Mouse (Mus musculus): Measurements from ENCODE around the gene Anapc16. TPM values are rescaled to one million over a fixed set of nuclear protein-coding genes. Genes with fewer than 3 reads are reported as not detected.
A peak's percentile ranks its signal among the peaks of the same experiment; 100 is the strongest.

The Anapc16 gene
- polyA plus RNA-seq (2016; fragmentation: Nextera tagmentation; extraction: Ambion mirVana), result 104 and 109 TPM in 2 replicates

GRCm38 (mm10) chr10:60002673-60003212, at the start of gene Anapc16, which contains the start of gene Ascc1:
TSS of gene Anapc16 (minus strand) at chr10:60003135.
TSS of gene Ascc1 (plus strand) at chr10:60002805.
- Histone ChIP-seq H3K27ac (replicated peaks) (peak within 1 kb of the TSS; percentile 96), H3K36me3 (replicated peaks) (peaks cover 29% of the 10 kb centered on the region), H3K4me1 (peaks cover 18% of the 10 kb centered on the region), H3K27me3 (replicated peaks; ENCODE audit: low read depth, poor library complexity, severe bottlenecking) (no peaks in the 10 kb centered on the region), H3K9me3 (no peaks in the 10 kb centered on the region), H3K4me3 (peak within 1 kb of the TSS; percentile 74)
- under 1% methylated on average over 51 of the region's 51 CpGs for WGBS
- DNase-seq (ENCODE audit: low spot score), result peak; percentile 99

- no peak overlapping the region for H3K4me3 ChIP-seq
- H3K27me3 ChIP-seq (replicated peaks; ENCODE audit: low read depth, poor library complexity, severe bottlenecking), result no peaks in the 10 kb centered on the region
- no peak for DNase-seq (ENCODE audit: low spot score)
- no peaks in the 10 kb centered on the region for H3K9me3 ChIP-seq
- 95% methylated on average over 10 of the region's 10 CpGs for WGBS
- no peak overlapping the region for H3K27ac ChIP-seq (replicated peaks)
- H3K4me1 ChIP-seq, result no peaks in the 10 kb centered on the region
- peaks cover 18% of the 10 kb centered on the region for H3K36me3 ChIP-seq (replicated peaks)
Observed at GRCm38 (mm10) chr10:60050581-60050980, 47.6 kb upstream of the Anapc16 start.

GRCm38 (mm10) chr10:60046696-60047095, 43.8 kb upstream of the Anapc16 start:
- 68% methylated on average over 5 of the region's 5 CpGs for WGBS
- Histone ChIP-seq H3K27ac (replicated peaks) (no peak overlapping the region), H3K4me3 (no peak overlapping the region)

GRCm38 (mm10) chr10:60042350-60042922, 39.5 kb upstream of the Anapc16 start:
- no peak overlapping the region for H3K4me3 ChIP-seq
- 0 out of 2 replicates have a peak, but pooled peaks cover 8% of the 10 kb centered on the region for H3K36me3 ChIP-seq (replicated peaks)
- no peak for DNase-seq (ENCODE audit: low spot score)
- 88% methylated on average over 8 of the region's 8 CpGs for WGBS
- H3K9me3 ChIP-seq, result no peaks in the 10 kb centered on the region
- no peak overlapping the region for H3K27ac ChIP-seq (replicated peaks)
- no peaks in the 10 kb centered on the region for H3K27me3 ChIP-seq (replicated peaks; ENCODE audit: low read depth, poor library complexity, severe bottlenecking)
- no peaks in the 10 kb centered on the region for H3K4me1 ChIP-seq

More at GRCm38 (mm10) chr10:60046696-60047095, 43.8 kb upstream of the Anapc16 start:
- no peaks in the 10 kb centered on the region for H3K4me1 ChIP-seq
- H3K9me3 ChIP-seq, result no peaks in the 10 kb centered on the region
- H3K27me3 ChIP-seq (replicated peaks; ENCODE audit: low read depth, poor library complexity, severe bottlenecking), result no peaks in the 10 kb centered on the region
- no peak for DNase-seq (ENCODE audit: low spot score)
- peaks cover 25% of the 10 kb centered on the region for H3K36me3 ChIP-seq (replicated peaks)

GRCm38 (mm10) chr10:60035744-60036143, 32.8 kb upstream of the Anapc16 start:
- DNase-seq (ENCODE audit: low spot score), result no peak
- WGBS, result 78% methylated on average over 4 of the region's 4 CpGs
- H3K4me3 ChIP-seq, result no peak overlapping the region
- H3K9me3 ChIP-seq, result no peaks in the 10 kb centered on the region
- H3K36me3 ChIP-seq (replicated peaks), result no peaks in the 10 kb centered on the region
- H3K27me3 ChIP-seq (replicated peaks; ENCODE audit: low read depth, poor library complexity, severe bottlenecking), result no peaks in the 10 kb centered on the region
- peaks cover 26% of the 10 kb centered on the region for H3K4me1 ChIP-seq
- no peak overlapping the region for H3K27ac ChIP-seq (replicated peaks)

- H3K4me3 ChIP-seq, result no peak overlapping the region
- no peaks in the 10 kb centered on the region for H3K9me3 ChIP-seq
- H3K36me3 ChIP-seq (replicated peaks), result no peaks in the 10 kb centered on the region
- no peak for DNase-seq (ENCODE audit: low spot score)
- 81% methylated on average over 3 of the region's 3 CpGs for WGBS
- H3K27me3 ChIP-seq (replicated peaks; ENCODE audit: low read depth, poor library complexity, severe bottlenecking), result no peaks in the 10 kb centered on the region
- no peak overlapping the region for H3K27ac ChIP-seq (replicated peaks)
- H3K4me1 ChIP-seq, result peaks cover 26% of the 10 kb centered on the region
Observed at GRCm38 (mm10) chr10:60034621-60035020, 31.7 kb upstream of the Anapc16 start.

- H3K9me3 ChIP-seq, result no peaks in the 10 kb centered on the region
- no peak overlapping the region for H3K4me3 ChIP-seq
- H3K36me3 ChIP-seq (replicated peaks), result peaks cover 4% of the 10 kb centered on the region; the same call in 1 of the 2 replicates
- H3K27ac ChIP-seq (replicated peaks), result 0 out of 2 replicates have a peak overlapping the region, but pooled peaks have one; percentile 15
- no peaks in the 10 kb centered on the region for H3K27me3 ChIP-seq (replicated peaks; ENCODE audit: low read depth, poor library complexity, severe bottlenecking)
- DNase-seq (ENCODE audit: low spot score), result no peak
- H3K4me1 ChIP-seq, result peaks cover 30% of the 10 kb centered on the region
- 47% methylated on average over 5 of the region's 5 CpGs for WGBS
Observed at GRCm38 (mm10) chr10:60033064-60033463, 30.1 kb upstream of the Anapc16 start.

GRCm38 (mm10) chr10:60032622-60033021, 29.7 kb upstream of the Anapc16 start:
- H3K36me3 ChIP-seq (replicated peaks), result peaks cover 4% of the 10 kb centered on the region; the same call in 1 of the 2 replicates
- 50% methylated on average over 2 of the region's 2 CpGs for WGBS
- no peaks in the 10 kb centered on the region for H3K9me3 ChIP-seq
- peak overlapping the region; percentile 37 for H3K27ac ChIP-seq (replicated peaks)
- H3K4me1 ChIP-seq, result peaks cover 31% of the 10 kb centered on the region
- H3K4me3 ChIP-seq, result no peak overlapping the region
- H3K27me3 ChIP-seq (replicated peaks; ENCODE audit: low read depth, poor library complexity, severe bottlenecking), result no peaks in the 10 kb centered on the region
- DNase-seq (ENCODE audit: low spot score), result no peak

GRCm38 (mm10) chr10:60031985-60032384, 29.1 kb upstream of the Anapc16 start:
- no peaks in the 10 kb centered on the region for H3K9me3 ChIP-seq
- H3K36me3 ChIP-seq (replicated peaks), result peaks cover 4% of the 10 kb centered on the region; the same call in 1 of the 2 replicates
- peaks cover 37% of the 10 kb centered on the region for H3K4me1 ChIP-seq
- no peaks in the 10 kb centered on the region for H3K27me3 ChIP-seq (replicated peaks; ENCODE audit: low read depth, poor library complexity, severe bottlenecking)
- 69% methylated on average over 2 of the region's 2 CpGs for WGBS
- DNase-seq (ENCODE audit: low spot score), result no peak
- no peak overlapping the region for H3K4me3 ChIP-seq
- peak overlapping the region; percentile 37 for H3K27ac ChIP-seq (replicated peaks)

- H3K27ac ChIP-seq (replicated peaks), result no peak overlapping the region
Observed at GRCm38 (mm10) chr10:60031562-60031961, 28.6 kb upstream of the Anapc16 start.

GRCm38 (mm10) chr10:60029387-60029786, 26.5 kb upstream of the Anapc16 start:
- WGBS, result 92% methylated on average over 4 of the region's 4 CpGs
- H3K9me3 ChIP-seq, result no peaks in the 10 kb centered on the region
- DNase-seq (ENCODE audit: low spot score), result no peak
- H3K27me3 ChIP-seq (replicated peaks; ENCODE audit: low read depth, poor library complexity, severe bottlenecking), result no peaks in the 10 kb centered on the region
- H3K4me3 ChIP-seq, result no peak overlapping the region
- no peak overlapping the region for H3K27ac ChIP-seq (replicated peaks)
- H3K36me3 ChIP-seq (replicated peaks), result peaks cover 4% of the 10 kb centered on the region; the same call in 1 of the 2 replicates
- peaks cover 45% of the 10 kb centered on the region for H3K4me1 ChIP-seq

More at GRCm38 (mm10) chr10:60031562-60031961, 28.6 kb upstream of the Anapc16 start:
- peaks cover 4% of the 10 kb centered on the region; the same call in 1 of the 2 replicates for H3K36me3 ChIP-seq (replicated peaks)
- no peaks in the 10 kb centered on the region for H3K9me3 ChIP-seq
- no peaks in the 10 kb centered on the region for H3K27me3 ChIP-seq (replicated peaks; ENCODE audit: low read depth, poor library complexity, severe bottlenecking)
- H3K4me3 ChIP-seq, result no peak overlapping the region
- peaks cover 42% of the 10 kb centered on the region for H3K4me1 ChIP-seq
- WGBS, result 78% methylated on average over 8 of the region's 8 CpGs
- no peak for DNase-seq (ENCODE audit: low spot score)

- Histone ChIP-seq H3K27me3 (replicated peaks; ENCODE audit: low read depth, poor library complexity, severe bottlenecking) (no peaks in the 10 kb centered on the region), H3K27ac (replicated peaks) (no peak overlapping the region), H3K4me3 (no peak overlapping the region), H3K9me3 (no peaks in the 10 kb centered on the region), H3K4me1 (peaks cover 45% of the 10 kb centered on the region), H3K36me3 (replicated peaks) (peaks cover 4% of the 10 kb centered on the region; the same call in 1 of the 2 replicates)
- 78% methylated on average over 7 of the region's 7 CpGs for WGBS
- DNase-seq (ENCODE audit: low spot score), result no peak
Observed at GRCm38 (mm10) chr10:60028979-60029378, 26.0 kb upstream of the Anapc16 start.

- Histone ChIP-seq H3K4me1 (peaks cover 39% of the 10 kb centered on the region), H3K36me3 (replicated peaks) (peaks cover 4% of the 10 kb centered on the region; the same call in 1 of the 2 replicates), H3K27ac (replicated peaks) (no peak overlapping the region), H3K9me3 (no peaks in the 10 kb centered on the region), H3K4me3 (no peak overlapping the region), H3K27me3 (replicated peaks; ENCODE audit: low read depth, poor library complexity, severe bottlenecking) (no peaks in the 10 kb centered on the region)
- DNase-seq (ENCODE audit: low spot score), result no peak
- WGBS, result 81% methylated on average over 7 of the region's 7 CpGs
Observed at GRCm38 (mm10) chr10:60028181-60028580, 25.2 kb upstream of the Anapc16 start.

Data from embryonic facial prominence, embryonic 10.5 days (tissue).